8 mouse cellular contexts compared by ENCODE assay signal in genomic region chr3:131112573-131112955, GRCm38 (mm10). TPM values are rescaled to one million over a fixed set of nuclear protein-coding genes. Genes with fewer than 3 reads are reported as not detected.
DNase-seq lines count a peak whose midpoint lies in the region; ATAC-seq and TF ChIP-seq lines count a peak whose summit lies in the region.

No protein-coding gene starts in this region.

- TF ChIP-seq CTCF in thymus, adult 2 months (IDR thresholded peaks at IDR 0.05; ENCODE audit: borderline replicate concordance, control insufficient read depth, extremely low read depth, insufficient read depth, low read length, poor library complexity) = no peak

- WGBS in lung, embryonic 16.5 days = under 1% methylated on average over 7 of the region's 7 CpGs
- under 1% methylated on average over 7 of the region's 7 CpGs for WGBS in forebrain, embryonic 11.5 days
- 2% methylated on average over 7 of the region's 7 CpGs for WGBS in liver, embryonic 12.5 days (ENCODE audit: insufficient replicate concordance)
- WGBS in thymus, adult 2 months = under 1% methylated on average over 7 of the region's 7 CpGs

- no peak overlapping the region for H3K27ac ChIP-seq in lung, embryonic 16.5 days (ENCODE audit: low read length)
- H3K27ac ChIP-seq in forebrain, embryonic 11.5 days (ENCODE audit: low read depth, low read length) = no peak overlapping the region
- no peak overlapping the region for H3K27ac ChIP-seq in liver, embryonic 12.5 days
- peak overlapping the region; percentile 92 for H3K27ac ChIP-seq in thymus, adult 2 months (ENCODE audit: control insufficient read depth, insufficient read depth, low read length)

- peak overlapping the region; percentile 75 for H3K9ac ChIP-seq in lung, embryonic 16.5 days (ENCODE audit: low read length)
- peak overlapping the region; percentile 88 for H3K9ac ChIP-seq in forebrain, embryonic 11.5 days (ENCODE audit: low read length)
- no peak overlapping the region for H3K9ac ChIP-seq in liver, embryonic 12.5 days

- H3K27me3 ChIP-seq in lung, embryonic 16.5 days (ENCODE audit: control insufficient read depth, insufficient read depth, low read depth, low read length) = peaks cover 24% of the 10 kb centered on the region
- H3K27me3 ChIP-seq in forebrain, embryonic 11.5 days (ENCODE audit: control insufficient read depth, insufficient read depth, low read length) = peaks cover 9% of the 10 kb centered on the region
- peaks cover 83% of the 10 kb centered on the region for H3K27me3 ChIP-seq in liver, embryonic 12.5 days (replicated peaks)
- H3K27me3 ChIP-seq in thymus, adult 2 months (ENCODE audit: control insufficient read depth, insufficient read depth, low read length) = peaks cover 3% of the 10 kb centered on the region

- no peak for ATAC-seq in lung, embryonic 16.5 days (ENCODE audit: low read depth)
- ATAC-seq in forebrain, embryonic 11.5 days (replicated peaks; ENCODE audit: low FRiP score) = no peak
- ATAC-seq in liver, embryonic 12.5 days = no peak

- H3K36me3 ChIP-seq in lung, embryonic 16.5 days (ENCODE audit: control insufficient read depth, insufficient read depth, low read length) = no peaks in the 10 kb centered on the region
- H3K36me3 ChIP-seq in forebrain, embryonic 11.5 days (ENCODE audit: control insufficient read depth, insufficient read depth, low read length) = no peaks in the 10 kb centered on the region; the same call in none of the 2 replicates
- no peaks in the 10 kb centered on the region for H3K36me3 ChIP-seq in liver, embryonic 12.5 days
- peaks cover 29% of the 10 kb centered on the region for H3K36me3 ChIP-seq in thymus, adult 2 months (ENCODE audit: control insufficient read depth, insufficient read depth, low read length)

- DNase-seq in lung, postnatal 25 days (ENCODE audit: low spot score) = no peak
- DNase-seq in forebrain, embryonic 11.5 days (ENCODE audit: low spot score) = no peak
- peak; percentile 78 for DNase-seq in thymus, adult 2 months
- DNase-seq in right cerebral cortex, postnatal 10 days (ENCODE audit: low spot score in 2 of 2) = no peak
- no peak for DNase-seq in frontal cortex, adult 2 months (ENCODE audit: extremely low spot score in 1 of 2, low spot score in 1 of 2)
- no peak for DNase-seq in left cerebral cortex, adult 11 months (ENCODE audit: low spot score)

- TF ChIP-seq POLR2A in thymus, adult 2 months (IDR thresholded peaks at IDR 0.05; ENCODE audit: control insufficient read depth, extremely low read depth, insufficient read depth, low read length, poor library complexity) = no peak; the same call in 1 of the 2 replicates

- peak overlapping the region; percentile 98 for H3K4me2 ChIP-seq in lung, embryonic 16.5 days (ENCODE audit: low read depth, low read length)
- peak overlapping the region; percentile 90 for H3K4me2 ChIP-seq in forebrain, embryonic 11.5 days (ENCODE audit: low read depth, low read length, severe bottlenecking)
- H3K4me2 ChIP-seq in liver, embryonic 12.5 days = peak overlapping the region; percentile 66

- peaks cover 21% of the 10 kb centered on the region for H3K4me1 ChIP-seq in lung, embryonic 16.5 days (replicated peaks; ENCODE audit: control insufficient read depth, insufficient read depth, low read length)
- H3K4me1 ChIP-seq in forebrain, embryonic 11.5 days (replicated peaks; ENCODE audit: control insufficient read depth, insufficient read depth, low read length) = peaks cover 20% of the 10 kb centered on the region
- H3K4me1 ChIP-seq in liver, embryonic 12.5 days = peaks cover 26% of the 10 kb centered on the region
- peaks cover 23% of the 10 kb centered on the region for H3K4me1 ChIP-seq in thymus, adult 2 months (replicated peaks; ENCODE audit: control insufficient read depth, insufficient read depth, low read length)

- H3K9me3 ChIP-seq in lung, embryonic 16.5 days (ENCODE audit: control insufficient read depth, low read length) = no peaks in the 10 kb centered on the region
- H3K9me3 ChIP-seq in forebrain, embryonic 11.5 days (ENCODE audit: control insufficient read depth, low read length) = no peaks in the 10 kb centered on the region
- no peaks in the 10 kb centered on the region for H3K9me3 ChIP-seq in liver, embryonic 12.5 days (replicated peaks)

- H3K4me3 ChIP-seq in lung, embryonic 16.5 days (ENCODE audit: low read length) = peak overlapping the region; percentile 67
- peak overlapping the region; percentile 78 for H3K4me3 ChIP-seq in forebrain, embryonic 11.5 days (ENCODE audit: low read depth, low read length)
- peak overlapping the region; percentile 45 for H3K4me3 ChIP-seq in liver, embryonic 12.5 days
- peak overlapping the region; percentile 97 for H3K4me3 ChIP-seq in thymus, adult 2 months (ENCODE audit: control insufficient read depth, insufficient read depth, low read length)

RNA-seq across cellular contexts. Expression of gene Lef1, which starts 2.3 kb away (rescaled TPM):
- 16.9 and 18.1 TPM in 2 replicates for polyA plus RNA-seq in lung, embryonic 16.5 days (2015; fragmentation: Nextera tagmentation; extraction: Ambion mirVana)
- polyA plus RNA-seq in forebrain, embryonic 11.5 days (2014; fragmentation: Nextera tagmentation; extraction: Ambion mirVana) = 60.8 and 70.0 TPM in 2 replicates
- polyA plus RNA-seq in liver, embryonic 12.5 days (2016; fragmentation: Nextera tagmentation; extraction: Ambion mirVana) = 0.35 and 0.60 TPM in 2 replicates
- polyA plus RNA-seq in thymus, adult 2 months (2012; rRNA removed) = 279 and 361 TPM in 2 replicates
- 10.6 and 12.0 TPM in 2 replicates for polyA plus RNA-seq in frontal cortex, adult 2 months (2012; rRNA removed)

Comparison
In these comparisons a context has a peak if more than half of its experiments do, and no peak if none do; other contexts are left out.
1. H3K4me3 ChIP-seq: peak in every context shown above with its lines; median percentile 97 in thymus, adult 2 months; 78 in forebrain, embryonic 11.5 days; 67 in lung, embryonic 16.5 days; 45 in liver, embryonic 12.5 days.